Mouse (Mus musculus): ENCODE measurements around the gene Smc1b. TPM values are rescaled to one million over a fixed set of nuclear protein-coding genes. Genes with fewer than 3 reads are reported as not detected.
A peak's percentile ranks its signal among the peaks of the same experiment; 100 is the strongest.
"Not testable (repeated sequence)": the region's sequence is repeated elsewhere in the genome, so short reads cannot be mapped to it uniquely, and the experiment has no call there.

The Smc1b gene
- polyA plus RNA-seq, 1 experiment from 2014 or later = 0.17 TPM

- no peaks in the 10 kb centered on the region for H3K9me3 ChIP-seq (replicated peaks; ENCODE audit: control insufficient read depth, low read length)
- no peaks in the 10 kb centered on the region for H3K36me3 ChIP-seq (ENCODE audit: control insufficient read depth, insufficient read depth, low read length)
- no peaks in the 10 kb centered on the region for H3K27me3 ChIP-seq (ENCODE audit: control insufficient read depth, insufficient read depth, low read length)
- peak overlapping the region; percentile 69 for H3K4me3 ChIP-seq (replicated peaks; ENCODE audit: low read length)
- WGBS = 3% methylated on average over 8 of the region's 8 CpGs
- H3K4me2 ChIP-seq (ENCODE audit: low read depth, low read length) = peak overlapping the region; percentile 81
- H3K9ac ChIP-seq (ENCODE audit: low read length) = peak overlapping the region; percentile 85
- peak overlapping the region; percentile 14; the same call in 1 of the 2 replicates for H3K27ac ChIP-seq (ENCODE audit: low read length)
- no peak for ATAC-seq (ENCODE audit: insufficient read depth, low FRiP score)
- H3K4me1 ChIP-seq (ENCODE audit: control insufficient read depth, insufficient read depth, low read length) = peaks cover 41% of the 10 kb centered on the region
These were observed 94.4 kb downstream of the Smc1b start for GRCm38 (mm10) chr15:85037343-85037690.

- Histone ChIP-seq H3K4me1 (ENCODE audit: control insufficient read depth, insufficient read depth, low read length) (peaks cover 39% of the 10 kb centered on the region), H3K9me3 (replicated peaks; ENCODE audit: control insufficient read depth, low read length) (no peaks in the 10 kb centered on the region), H3K4me3 (replicated peaks; ENCODE audit: low read length) (peak overlapping the region; percentile 69), H3K9ac (ENCODE audit: low read length) (peak overlapping the region; percentile 85), H3K27me3 (ENCODE audit: control insufficient read depth, insufficient read depth, low read length) (no peaks in the 10 kb centered on the region), H3K27ac (ENCODE audit: low read length) (peak overlapping the region; percentile 91), H3K4me2 (ENCODE audit: low read depth, low read length) (peak overlapping the region; percentile 81), H3K36me3 (ENCODE audit: control insufficient read depth, insufficient read depth, low read length) (no peaks in the 10 kb centered on the region)
- under 1% methylated on average over 75 of the region's 75 CpGs for WGBS
- ATAC-seq (ENCODE audit: insufficient read depth, low FRiP score) = peak; percentile 92
These were observed 95.0 kb downstream of the Smc1b start for GRCm38 (mm10) chr15:85036566-85037342.

GRCm38 (mm10) chr15:85033916-85034315 is 97.8 kb downstream of the Smc1b start:
- WGBS = 33% methylated on average over 7 of the region's 7 CpGs
- H3K4me3 ChIP-seq (replicated peaks; ENCODE audit: low read length); H3K27me3 ChIP-seq (ENCODE audit: control insufficient read depth, insufficient read depth, low read length); H3K36me3 ChIP-seq (ENCODE audit: control insufficient read depth, insufficient read depth, low read length); H3K9me3 ChIP-seq (replicated peaks; ENCODE audit: control insufficient read depth, low read length); H3K9ac ChIP-seq (ENCODE audit: low read length); ATAC-seq (ENCODE audit: insufficient read depth, low FRiP score); H3K4me2 ChIP-seq (ENCODE audit: low read depth, low read length): not testable (repeated sequence)
- Histone ChIP-seq H3K27ac (ENCODE audit: low read length) (peak overlapping the region; percentile 72), H3K4me1 (ENCODE audit: control insufficient read depth, insufficient read depth, low read length) (peaks cover 24% of the 10 kb centered on the region)

GRCm38 (mm10) chr15:85031866-85032265 is 99.9 kb downstream of the Smc1b start:
- no peaks in the 10 kb centered on the region for H3K9me3 ChIP-seq (replicated peaks; ENCODE audit: control insufficient read depth, low read length)
- H3K27me3 ChIP-seq (ENCODE audit: control insufficient read depth, insufficient read depth, low read length) = no peaks in the 10 kb centered on the region
- no peak overlapping the region for H3K4me3 ChIP-seq (replicated peaks; ENCODE audit: low read length)
- no peak overlapping the region for H3K27ac ChIP-seq (ENCODE audit: low read length)
- H3K36me3 ChIP-seq (ENCODE audit: control insufficient read depth, insufficient read depth, low read length) = no peaks in the 10 kb centered on the region
- WGBS = 87% methylated on average over 3 of the region's 3 CpGs
- H3K9ac ChIP-seq (ENCODE audit: low read length) = no peak overlapping the region
- no peak for ATAC-seq (ENCODE audit: insufficient read depth, low FRiP score)
- H3K4me1 ChIP-seq (ENCODE audit: control insufficient read depth, insufficient read depth, low read length) = peaks cover 13% of the 10 kb centered on the region
- H3K4me2 ChIP-seq (ENCODE audit: low read depth, low read length) = no peak overlapping the region

GRCm38 (mm10) chr15:85030643-85031042 is 101.1 kb downstream of the Smc1b start:
- H3K9me3 ChIP-seq (replicated peaks; ENCODE audit: control insufficient read depth, low read length); H3K36me3 ChIP-seq (ENCODE audit: control insufficient read depth, insufficient read depth, low read length); H3K27me3 ChIP-seq (ENCODE audit: control insufficient read depth, insufficient read depth, low read length); ATAC-seq (ENCODE audit: insufficient read depth, low FRiP score); H3K9ac ChIP-seq (ENCODE audit: low read length); H3K27ac ChIP-seq (ENCODE audit: low read length); H3K4me3 ChIP-seq (replicated peaks; ENCODE audit: low read length); H3K4me2 ChIP-seq (ENCODE audit: low read depth, low read length); H3K4me1 ChIP-seq (ENCODE audit: control insufficient read depth, insufficient read depth, low read length): not testable (repeated sequence)
- 65% methylated on average over 1 of the region's 1 CpGs for WGBS

GRCm38 (mm10) chr15:85028648-85029047 is 103.1 kb downstream of the Smc1b start, which contains the start of gene Fam118a:
TSS of gene Fam118a (plus strand) at chr15:85028948.
- not testable (repeated sequence) for H3K4me1 ChIP-seq (ENCODE audit: control insufficient read depth, insufficient read depth, low read length); H3K27ac ChIP-seq (ENCODE audit: low read length); H3K4me2 ChIP-seq (ENCODE audit: low read depth, low read length); H3K4me3 ChIP-seq (replicated peaks; ENCODE audit: low read length); ATAC-seq (ENCODE audit: insufficient read depth, low FRiP score); H3K9me3 ChIP-seq (replicated peaks; ENCODE audit: control insufficient read depth, low read length); H3K27me3 ChIP-seq (ENCODE audit: control insufficient read depth, insufficient read depth, low read length); H3K9ac ChIP-seq (ENCODE audit: low read length); H3K36me3 ChIP-seq (ENCODE audit: control insufficient read depth, insufficient read depth, low read length)
- 33% methylated on average over 1 of the region's 1 CpGs for WGBS

- Histone ChIP-seq H3K9me3 (replicated peaks; ENCODE audit: control insufficient read depth, low read length) (no peaks in the 10 kb centered on the region), H3K27ac (ENCODE audit: low read length) (no peak overlapping the region), H3K36me3 (ENCODE audit: control insufficient read depth, insufficient read depth, low read length) (no peaks in the 10 kb centered on the region), H3K4me3 (replicated peaks; ENCODE audit: low read length) (no peak overlapping the region), H3K27me3 (ENCODE audit: control insufficient read depth, insufficient read depth, low read length) (no peaks in the 10 kb centered on the region), H3K9ac (ENCODE audit: low read length) (no peak overlapping the region), H3K4me2 (ENCODE audit: low read depth, low read length) (no peak overlapping the region), H3K4me1 (ENCODE audit: control insufficient read depth, insufficient read depth, low read length) (no peaks in the 10 kb centered on the region)
- 41% methylated on average over 4 of the region's 4 CpGs for WGBS
- ATAC-seq (ENCODE audit: insufficient read depth, low FRiP score) = peak; percentile 83
These were observed 104.0 kb downstream of the Smc1b start for GRCm38 (mm10) chr15:85027740-85028139.

GRCm38 (mm10) chr15:85026197-85026596 is 105.6 kb downstream of the Smc1b start:
- no peak for ATAC-seq (ENCODE audit: insufficient read depth, low FRiP score)
- Histone ChIP-seq H3K9ac (ENCODE audit: low read length) (no peak overlapping the region), H3K27me3 (ENCODE audit: control insufficient read depth, insufficient read depth, low read length) (no peaks in the 10 kb centered on the region), H3K36me3 (ENCODE audit: control insufficient read depth, insufficient read depth, low read length) (no peaks in the 10 kb centered on the region), H3K9me3 (replicated peaks; ENCODE audit: control insufficient read depth, low read length) (no peaks in the 10 kb centered on the region), H3K27ac (ENCODE audit: low read length) (no peak overlapping the region), H3K4me3 (replicated peaks; ENCODE audit: low read length) (no peak overlapping the region), H3K4me1 (ENCODE audit: control insufficient read depth, insufficient read depth, low read length) (no peaks in the 10 kb centered on the region), H3K4me2 (ENCODE audit: low read depth, low read length) (no peak overlapping the region)
- 76% methylated on average over 4 of the region's 4 CpGs for WGBS

GRCm38 (mm10) chr15:85022211-85022610 is 109.6 kb downstream of the Smc1b start:
- Histone ChIP-seq H3K9me3 (replicated peaks; ENCODE audit: control insufficient read depth, low read length) (no peaks in the 10 kb centered on the region), H3K9ac (ENCODE audit: low read length) (no peak overlapping the region), H3K27ac (ENCODE audit: low read length) (no peak overlapping the region), H3K4me1 (ENCODE audit: control insufficient read depth, insufficient read depth, low read length) (0 out of 2 replicates have a peak, but pooled peaks cover 3% of the 10 kb centered on the region), H3K4me3 (replicated peaks; ENCODE audit: low read length) (no peak overlapping the region), H3K36me3 (ENCODE audit: control insufficient read depth, insufficient read depth, low read length) (no peaks in the 10 kb centered on the region), H3K27me3 (ENCODE audit: control insufficient read depth, insufficient read depth, low read length) (no peaks in the 10 kb centered on the region), H3K4me2 (ENCODE audit: low read depth, low read length) (no peak overlapping the region)
- 60% methylated on average over 4 of the region's 4 CpGs for WGBS
- no peak for ATAC-seq (ENCODE audit: insufficient read depth, low FRiP score)
